Mouse (Mus musculus) megakaryocyte-erythroid progenitor cell, adult 5-6 weeks (primary cell): ENCODE data around the gene Ogfrl1. TPM values are rescaled to one million over a fixed set of nuclear protein-coding genes. Genes with fewer than 3 reads are reported as not detected.
A peak's percentile ranks its signal among the peaks of the same experiment; 100 is the strongest.
"Not testable (repeated sequence)": the region's sequence is repeated elsewhere in the genome, so short reads cannot be mapped to it uniquely, and the experiment has no call there.

ENCODE experiments used
- ATAC-seq: replicated peaks from 2 replicates; pipeline ENCODE4 v1.8.0; 2016; ENCODE audit warnings: mild to moderate bottlenecking, inconsistent platforms; ENCODE audit not compliant: severe bottlenecking, poor library complexity, low FRiP score, low TSS enrichment
- total RNA-seq, 2 experiments: library from RNA; stranded (forward) in 1 of 2; stranded (reverse) in 1 of 2; fragments of 200-1000, 215-1000 nt in 1 of 2; fragments of >200 nt in 1 of 2; fragmentation: Nextera tagmentation in 1 of 2; gene quantifications; 2 replicates each; pipeline ENCODE4 v1.2.3; 2014 to 2017

Gene Ogfrl1
- total RNA-seq (2014; fragmentation: Nextera tagmentation) (22.1 and 24.1 TPM in 2 replicates), total RNA-seq (2017) (20.9 and 31.8 TPM in 2 replicates)

DNA sequence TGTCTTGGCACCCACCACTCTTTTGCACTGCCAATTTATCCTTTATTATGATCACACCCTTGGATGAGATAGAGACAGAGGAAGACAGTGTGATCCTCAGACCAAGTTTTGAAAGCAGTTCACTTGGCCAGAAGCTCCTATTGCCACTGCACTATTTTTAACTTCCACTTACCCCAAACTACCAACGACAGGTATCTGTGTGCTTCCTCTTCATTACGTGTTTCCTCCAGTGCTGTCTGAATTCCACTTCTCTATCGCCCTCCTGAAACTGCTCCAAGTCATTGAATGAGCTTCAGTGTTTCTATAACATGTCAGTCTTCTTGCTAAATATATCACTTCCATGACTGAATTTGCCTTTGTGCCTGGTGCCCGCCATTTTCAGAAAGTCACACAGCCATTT, at the start of gene Ogfrl1:
TSS of gene Ogfrl1 (minus strand) at position 150 of the 400 bp plus-strand sequence.
- no peak for ATAC-seq

DNA sequence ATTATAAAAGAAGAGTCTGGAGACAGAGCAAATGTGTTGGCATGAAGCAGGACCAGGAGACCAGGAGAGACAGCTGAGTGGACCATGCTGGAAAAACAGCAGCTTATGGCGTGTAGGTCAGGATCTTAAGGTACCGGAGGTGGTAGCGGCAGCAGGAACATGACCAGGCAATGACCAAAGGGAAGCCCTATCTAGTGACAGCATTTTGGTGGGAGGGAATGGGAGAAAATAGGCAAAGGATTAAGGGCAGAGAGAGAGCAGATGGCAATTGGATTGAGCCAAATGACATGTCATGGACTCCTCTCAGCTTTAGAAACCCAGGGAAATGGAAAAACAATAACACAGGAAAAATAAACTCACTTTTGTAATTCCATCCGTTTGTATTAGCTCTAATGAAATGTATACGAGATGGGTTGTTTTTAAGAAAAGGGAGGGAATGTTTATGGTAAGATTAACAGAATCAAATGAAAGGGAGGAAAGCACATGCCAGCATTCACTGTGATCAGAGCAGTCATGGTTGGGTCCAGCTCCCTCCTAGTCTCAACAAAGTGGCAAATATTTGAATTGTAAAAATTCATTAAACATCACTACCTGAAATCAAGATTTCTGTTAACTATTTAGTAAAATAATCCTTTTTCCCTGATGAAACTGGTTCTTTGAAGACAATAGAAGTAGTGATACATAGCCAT, 48.3 kb upstream of the Ogfrl1 start:
- ATAC-seq, result no peak

GRCm38 (mm10) chr1:23433612-23434011, 36.0 kb upstream of the Ogfrl1 start:
- ATAC-seq, result no peak

DNA sequence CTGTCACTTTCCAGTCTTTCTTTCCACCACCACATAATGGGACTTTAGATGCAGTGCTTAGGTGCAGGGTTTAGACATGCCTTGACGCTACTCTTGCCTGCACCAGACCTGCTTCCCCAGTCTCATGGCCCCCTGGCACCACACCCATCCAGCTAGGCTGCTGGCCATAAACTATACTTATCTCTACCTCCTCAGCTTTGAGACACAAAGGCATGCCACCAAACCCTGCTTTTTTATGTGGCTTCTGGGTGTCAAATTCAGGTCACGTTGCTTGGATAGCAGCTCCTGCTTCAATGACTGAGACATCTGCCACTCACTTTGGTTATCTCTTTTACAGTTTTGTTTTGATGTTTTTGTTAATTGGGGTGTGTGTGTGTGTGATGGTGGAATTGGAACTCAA, 28.9 kb upstream of the Ogfrl1 start:
- ATAC-seq, result peak; percentile 99

GRCm38 (mm10) chr1:23418941-23419340, 21.4 kb upstream of the Ogfrl1 start:
- no peak for ATAC-seq

- no peak; the same call in none of the 2 replicates for ATAC-seq
Observed at GRCm38 (mm10) chr1:23418059-23418458, 20.5 kb upstream of the Ogfrl1 start.

DNA sequence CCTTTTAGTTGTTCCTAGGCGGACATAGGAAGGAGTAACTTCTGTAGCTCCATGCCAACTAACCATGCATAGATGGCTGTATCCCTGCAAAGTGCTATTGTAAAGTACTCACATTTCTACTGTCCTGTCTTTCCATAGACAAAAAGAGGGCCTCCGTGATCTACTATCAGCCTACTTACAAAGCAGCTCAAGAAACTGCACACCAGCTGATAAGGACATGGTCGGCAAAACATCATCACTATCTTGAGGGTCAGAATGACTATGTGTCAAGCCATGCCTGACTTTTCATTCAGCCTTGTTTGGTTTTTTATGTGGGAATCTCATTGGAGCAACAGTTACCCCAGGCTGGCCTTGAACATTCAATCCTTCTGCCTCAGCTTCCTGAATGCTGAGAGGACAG, 20.0 kb upstream of the Ogfrl1 start:
- ATAC-seq, result peak; percentile 88

DNA sequence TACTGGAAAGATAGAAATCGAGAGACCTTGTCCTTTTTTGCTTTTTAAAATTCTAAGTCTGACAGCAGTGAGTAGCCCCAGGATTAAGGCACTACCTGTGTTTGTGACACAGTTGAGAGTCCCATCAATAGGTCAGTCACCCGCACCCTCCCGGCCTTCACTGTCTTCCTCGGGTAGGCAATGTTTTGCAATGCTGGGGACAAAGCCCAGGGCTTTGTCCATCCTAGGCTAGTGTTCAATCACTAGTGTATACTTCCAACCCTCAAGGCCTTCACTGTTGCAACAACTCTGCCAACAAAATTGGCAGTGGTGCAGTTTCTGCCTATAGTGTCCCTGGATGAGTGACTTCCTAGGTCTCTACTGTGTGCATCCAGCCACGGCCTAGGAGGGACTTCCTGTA, 14.0 kb upstream of the Ogfrl1 start:
- no peak for ATAC-seq

DNA sequence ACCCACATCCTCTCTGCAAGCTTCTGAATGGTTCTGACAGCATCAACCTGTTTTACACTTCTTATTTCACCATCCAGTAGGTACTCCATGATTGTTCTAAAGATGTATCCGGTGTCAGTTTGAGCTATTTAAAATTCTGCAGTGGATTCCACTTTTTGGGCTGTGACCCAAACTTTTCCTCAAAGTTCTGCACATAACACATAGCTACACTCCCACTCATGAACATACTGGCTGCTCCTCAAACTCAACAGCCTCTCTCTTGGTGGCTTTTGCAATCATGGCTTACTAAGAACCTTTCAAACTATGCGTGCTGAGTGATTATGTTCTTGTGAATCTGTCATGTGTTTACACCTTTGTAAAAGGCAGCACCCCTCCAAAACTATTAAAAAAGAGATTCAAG, 12.4 kb upstream of the Ogfrl1 start:
- no peak for ATAC-seq

- ATAC-seq, result peak; percentile 59
Observed at GRCm38 (mm10) chr1:23402401-23402800, 4.8 kb upstream of the Ogfrl1 start.

- ATAC-seq, result peak; percentile 85
Observed at GRCm38 (mm10) chr1:23399552-23399951, 2.0 kb upstream of the Ogfrl1 start.

DNA sequence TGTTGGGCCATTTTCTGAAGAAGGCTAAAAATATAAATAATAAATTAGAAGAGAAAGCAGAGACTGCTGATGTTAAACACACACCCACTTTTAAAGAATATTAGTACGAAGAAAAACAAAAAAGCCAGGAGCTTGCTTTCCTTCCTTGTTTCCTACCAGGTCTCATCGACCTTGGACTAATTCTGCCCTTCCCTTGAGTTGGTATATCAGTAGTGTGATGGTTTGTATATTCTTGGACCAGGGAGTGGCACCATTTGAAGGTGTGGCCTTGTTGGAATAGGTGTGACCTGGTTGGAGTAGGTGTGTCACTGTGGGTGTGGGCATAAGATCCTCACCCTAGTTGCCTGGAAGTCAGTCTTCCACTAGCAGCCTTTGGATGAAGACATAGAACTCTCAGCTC, 3.2 kb downstream of the Ogfrl1 start:
- not testable (repeated sequence) for ATAC-seq

- ATAC-seq, result 0 out of 2 replicates have a peak, but pooled peaks have one; percentile 37
Observed at GRCm38 (mm10) chr1:23391744-23392143, 5.8 kb downstream of the Ogfrl1 start.

- no peak for ATAC-seq
Observed at GRCm38 (mm10) chr1:23384326-23384725, 13.2 kb downstream of the Ogfrl1 start.

GRCm38 (mm10) chr1:23382806-23383653, 14.5 kb downstream of the Ogfrl1 start:
- ATAC-seq, result peak; percentile 94

DNA sequence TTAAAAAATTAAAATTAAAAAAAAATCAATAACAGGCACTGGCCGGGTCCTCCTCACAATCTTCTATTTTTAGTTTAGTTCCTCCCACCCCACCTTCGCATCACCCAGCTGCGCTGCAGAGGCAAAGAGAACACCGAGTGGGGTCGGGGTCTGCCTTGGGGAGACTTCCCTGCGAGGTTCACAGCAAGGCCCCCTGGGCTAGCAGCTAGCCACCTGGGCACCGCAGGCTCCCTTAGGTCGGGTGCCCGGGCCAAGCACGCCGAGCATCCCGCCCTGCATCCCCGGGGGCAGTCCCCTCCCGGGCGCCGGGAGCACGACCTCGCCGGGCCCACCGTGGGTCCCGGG, 15.1 kb downstream of the Ogfrl1 start:
- no peak for ATAC-seq

GRCm38 (mm10) chr1:23382037-23382436, 15.5 kb downstream of the Ogfrl1 start:
- no peak for ATAC-seq

DNA sequence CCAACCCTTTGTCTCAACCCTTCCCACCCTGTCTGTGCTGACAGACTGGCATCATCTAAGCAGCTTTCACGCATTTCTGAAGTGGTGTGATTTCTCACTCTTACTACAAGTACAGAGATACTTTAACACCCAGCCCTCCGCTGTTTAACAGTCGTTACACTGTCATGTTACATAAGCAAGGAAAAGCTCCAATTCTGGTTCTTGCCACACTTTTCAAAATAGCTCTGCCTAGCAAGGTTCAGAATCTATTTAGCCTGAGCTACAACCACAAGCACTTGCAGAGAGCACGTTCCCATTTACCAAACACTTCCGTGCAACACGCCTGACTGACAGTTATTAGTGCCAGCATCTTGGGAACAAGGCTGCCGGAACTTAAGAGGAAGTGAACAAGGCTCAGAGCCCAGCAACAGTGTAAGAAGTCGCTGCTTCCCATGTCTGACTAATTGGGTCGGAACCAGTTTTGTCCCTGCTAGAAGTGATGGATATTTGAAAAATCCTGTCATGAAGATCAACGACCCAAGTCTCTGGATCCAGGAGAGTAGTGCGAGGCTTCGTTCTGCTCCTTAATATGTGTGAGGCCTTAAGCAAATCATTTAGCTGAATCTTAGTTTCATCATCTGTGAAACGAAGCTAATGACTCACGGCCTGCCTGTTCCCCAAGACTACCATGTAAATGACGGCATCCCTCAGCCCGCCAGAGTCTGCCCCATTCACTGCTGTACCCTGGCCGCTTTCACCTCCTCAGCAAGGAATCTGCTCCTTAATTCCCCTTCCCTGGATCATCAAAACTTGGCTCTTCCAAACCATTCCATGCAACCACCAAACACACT, 17.4 kb downstream of the Ogfrl1 start:
- no peak for ATAC-seq

- ATAC-seq, result no peak; the same call in 1 of the 2 replicates
Observed at GRCm38 (mm10) chr1:23379321-23379720, 18.3 kb downstream of the Ogfrl1 start.

DNA sequence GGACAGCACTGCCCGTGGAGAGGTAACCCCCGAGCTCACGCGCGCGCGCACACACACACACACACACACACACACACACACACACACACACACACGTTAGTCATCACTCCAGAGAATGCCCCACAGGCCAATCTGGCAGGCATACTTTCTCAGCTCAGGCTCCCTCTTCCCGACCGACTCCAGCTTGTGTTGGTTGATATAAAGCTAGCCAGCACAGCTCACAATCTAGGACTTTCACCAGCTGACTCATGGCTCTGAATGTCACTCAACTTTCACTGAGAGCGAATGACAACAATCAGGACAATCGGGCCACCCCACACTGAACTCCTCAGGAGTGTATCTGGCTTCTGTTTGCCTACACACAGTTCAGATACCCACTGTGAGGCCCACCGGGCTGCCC, 20.0 kb downstream of the Ogfrl1 start:
- ATAC-seq, result no peak
